Mouse (Mus musculus) megakaryocyte, embryonic 14.5 days (primary cell): ENCODE results near the gene Vgll4. TPM values are rescaled to one million over a fixed set of nuclear protein-coding genes. Genes with fewer than 3 reads are reported as not detected.

Experiments
- H3K27me3 ChIP-seq: replicated peaks from 2 replicates; pipeline ENCODE3; 2012; ENCODE audit warnings: inconsistent platforms
- H3K36me3 ChIP-seq: replicated peaks from 2 replicates; pipeline ENCODE3; 2012; ENCODE audit warnings: low read length, inconsistent platforms, mixed read lengths
- H3K4me1 ChIP-seq: 2 replicates; pipeline ENCODE4 v1.6.1; 2012; ENCODE audit warnings: inconsistent platforms
- H3K4me3 ChIP-seq: replicated peaks from 2 replicates; pipeline ENCODE3; 2012; ENCODE audit warnings: moderate library complexity, mild to moderate bottlenecking, inconsistent platforms
- H3K9me3 ChIP-seq: 2 replicates; pipeline ENCODE4 v1.6.1; 2012; ENCODE audit warnings: inconsistent platforms
- FLI1 ChIP-seq: IDR thresholded peaks from 2 replicates; pipeline ENCODE4 v1.6.1; 2012; ENCODE audit warnings: low read length, inconsistent platforms, mixed read lengths
- GATA1 ChIP-seq: IDR thresholded peaks from 3 replicates; pipeline ENCODE4 v1.6.1; 2012; ENCODE audit warnings: mixed read lengths, low read length, inconsistent platforms, borderline replicate concordance
- polyA plus RNA-seq: library from polyadenylated mRNA; stranded (reverse); fragments of >175 nt; gene quantifications from 2 replicates; pipeline ENCODE4 v1.2.3, GENCODE M21; 2012; ENCODE audit warnings: low replicate concordance; ENCODE audit not compliant: insufficient read depth

The Vgll4 gene
- polyA plus RNA-seq, 1 experiment, result 30.5 TPM

DNA sequence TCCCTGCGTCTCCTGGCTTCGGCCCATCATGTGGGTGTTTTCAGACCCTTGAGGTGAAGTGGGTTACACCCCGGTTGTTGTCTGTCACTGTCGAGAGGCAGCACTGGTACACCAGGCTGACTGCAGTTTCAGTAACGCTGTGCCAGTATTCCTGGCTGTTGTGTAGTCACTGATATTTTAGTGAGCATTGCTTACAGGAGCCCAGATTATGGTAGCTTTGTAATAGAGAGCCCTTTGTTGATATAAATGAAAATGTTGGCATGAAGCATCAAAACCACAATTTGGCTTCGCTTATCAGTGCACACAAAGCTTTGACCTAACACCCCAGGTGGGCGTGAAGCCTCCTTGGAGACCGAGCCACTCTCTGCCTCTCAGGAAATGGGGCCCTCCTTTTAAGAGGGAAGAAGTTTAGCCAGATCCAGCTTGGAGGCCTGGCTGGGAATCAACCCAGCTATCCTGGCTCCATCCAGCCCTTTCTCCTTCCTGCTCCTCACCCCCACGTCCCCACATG, 149.8 kb downstream of the Vgll4 start:
- no peaks in the 10 kb centered on the region for H3K27me3 ChIP-seq
- peaks cover 32% of the 10 kb centered on the region for H3K36me3 ChIP-seq
- TF ChIP-seq GATA1 (no peak), FLI1 (no peak)
- H3K4me1 ChIP-seq, result peaks cover 54% of the 10 kb centered on the region
- H3K4me3 ChIP-seq, result no peak overlapping the region
- H3K9me3 ChIP-seq, result peaks cover 17% of the 10 kb centered on the region

DNA sequence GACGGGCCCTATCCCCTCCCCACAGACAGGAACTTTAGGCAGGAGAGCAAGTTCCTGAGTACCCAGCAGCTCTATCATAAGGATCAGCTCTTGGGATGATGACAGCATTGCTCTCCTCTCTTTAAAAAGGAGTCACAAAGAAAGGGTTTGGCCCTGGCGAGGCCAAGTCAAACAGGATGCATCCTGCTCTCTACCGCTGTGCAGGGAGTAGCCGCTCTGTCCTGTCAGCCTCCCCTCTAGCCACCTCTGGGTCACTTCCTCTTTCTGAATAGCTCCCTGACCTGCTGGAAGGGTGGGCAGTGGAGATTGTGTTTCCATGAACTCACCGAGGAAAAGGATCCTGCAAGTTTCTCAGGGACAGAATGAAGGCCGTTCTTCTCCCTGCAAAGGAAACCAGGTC, 151.3 kb downstream of the Vgll4 start:
- no peak for TF ChIP-seq FLI1
- TF ChIP-seq GATA1, result no peak
- Histone ChIP-seq H3K36me3 (peaks cover 37% of the 10 kb centered on the region), H3K27me3 (no peaks in the 10 kb centered on the region), H3K9me3 (peaks cover 19% of the 10 kb centered on the region), H3K4me3 (no peak overlapping the region), H3K4me1 (peaks cover 54% of the 10 kb centered on the region)

DNA sequence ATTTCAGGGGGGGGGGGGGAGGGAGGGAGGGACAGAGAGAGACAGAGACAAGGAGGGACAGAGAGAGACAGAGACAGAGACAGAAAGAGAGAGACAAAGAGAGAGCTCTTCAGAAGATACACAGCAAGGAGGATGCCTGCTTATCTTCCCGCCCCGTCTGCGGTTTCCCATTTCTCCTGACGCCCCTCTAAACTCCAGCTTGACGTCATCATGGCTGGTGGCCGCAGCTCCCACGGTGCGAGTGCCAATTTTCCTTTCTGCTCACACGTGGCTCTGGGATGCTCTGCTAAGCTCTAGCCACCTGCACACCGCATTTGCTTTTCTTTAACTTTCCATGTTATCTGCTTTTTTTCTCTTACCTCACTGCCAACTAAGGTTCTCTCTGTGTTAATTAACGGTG, 151.8 kb downstream of the Vgll4 start:
- Histone ChIP-seq H3K27me3 (no peaks in the 10 kb centered on the region), H3K4me3 (peak overlapping the region; percentile 69), H3K36me3 (peaks cover 33% of the 10 kb centered on the region), H3K9me3 (peaks cover 16% of the 10 kb centered on the region), H3K4me1 (peaks cover 54% of the 10 kb centered on the region)
- no peak for TF ChIP-seq FLI1
- TF ChIP-seq GATA1, result no peak

DNA sequence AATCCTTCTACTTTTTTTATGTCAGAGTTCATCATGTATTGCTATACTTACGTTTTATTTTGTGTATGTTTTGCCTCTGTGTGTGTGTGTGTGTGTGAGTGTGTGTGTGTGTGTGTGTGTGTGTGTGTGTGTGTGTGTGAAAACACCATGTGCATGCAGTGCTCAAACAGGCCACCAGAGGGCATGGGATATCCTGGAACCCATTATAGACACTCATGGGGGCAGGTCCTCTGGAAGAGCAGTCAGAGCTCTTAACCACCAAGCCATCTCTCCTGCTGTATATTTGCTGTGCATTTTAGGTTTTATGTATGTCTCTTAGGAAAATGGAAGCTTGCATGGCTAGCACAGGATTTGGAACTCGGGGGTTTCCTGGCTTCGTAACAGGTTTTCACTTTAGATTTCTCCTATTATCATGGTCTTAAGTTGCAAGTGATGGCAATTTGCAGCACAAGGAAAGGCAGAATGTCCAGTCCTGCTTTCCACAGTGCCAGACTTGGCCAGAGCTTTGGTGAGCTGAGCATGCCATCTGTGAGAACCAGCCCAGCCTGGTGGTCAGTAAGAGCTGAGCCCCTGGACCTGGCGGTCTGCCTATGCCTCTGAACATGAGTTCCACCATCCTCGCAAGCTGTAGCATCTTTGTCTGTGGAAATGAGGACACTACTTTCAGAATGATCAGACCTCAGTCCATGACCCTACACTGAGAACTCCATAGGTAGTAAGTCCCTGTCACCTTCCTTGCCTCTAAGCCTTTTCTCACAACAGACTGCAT, 154.7 kb downstream of the Vgll4 start:
- peaks cover 18% of the 10 kb centered on the region for H3K36me3 ChIP-seq
- no peaks in the 10 kb centered on the region for H3K27me3 ChIP-seq
- no peak overlapping the region for H3K4me3 ChIP-seq
- peaks cover 45% of the 10 kb centered on the region for H3K4me1 ChIP-seq
- peaks cover 4% of the 10 kb centered on the region; the same call in 1 of the 2 replicates for H3K9me3 ChIP-seq
- TF ChIP-seq FLI1 (no peak), GATA1 (no peak)

DNA sequence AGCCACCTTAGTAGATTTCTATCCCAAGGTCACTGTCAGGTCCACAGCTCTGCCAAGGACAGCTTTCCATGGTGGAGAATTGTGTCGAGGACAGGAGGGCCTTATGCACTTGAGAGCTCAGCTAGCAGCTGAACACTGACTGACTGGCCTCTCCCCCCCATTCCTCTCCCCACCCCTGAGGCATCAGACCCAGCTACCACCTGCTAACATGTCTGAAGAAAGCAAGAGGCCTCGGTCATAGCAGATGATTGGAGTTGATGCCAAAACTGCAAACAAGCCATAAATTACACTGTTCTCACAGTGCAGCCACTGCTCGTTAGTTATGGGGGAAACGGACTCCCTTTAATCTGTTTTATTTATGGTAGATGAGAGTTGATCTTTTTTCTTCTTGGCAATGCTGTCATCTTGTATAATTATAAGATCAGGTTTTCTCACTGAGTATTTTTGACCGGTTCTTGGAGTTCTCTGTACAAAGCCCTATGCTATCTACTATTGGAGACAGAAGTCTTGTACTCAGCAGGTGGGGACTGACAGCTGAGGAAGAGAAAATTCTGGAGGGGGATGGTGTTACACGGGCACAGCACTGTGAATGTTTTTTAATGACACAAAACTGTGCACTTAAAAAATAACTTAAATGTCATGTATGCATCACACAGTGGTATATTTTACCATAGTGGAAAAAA, 155.5 kb downstream of the Vgll4 start:
- peaks cover 39% of the 10 kb centered on the region for H3K4me1 ChIP-seq
- H3K27me3 ChIP-seq, result no peaks in the 10 kb centered on the region
- H3K36me3 ChIP-seq, result peaks cover 16% of the 10 kb centered on the region
- peaks cover 4% of the 10 kb centered on the region; the same call in 1 of the 2 replicates for H3K9me3 ChIP-seq
- no peak overlapping the region for H3K4me3 ChIP-seq
- TF ChIP-seq GATA1 (no peak), FLI1 (no peak)

DNA sequence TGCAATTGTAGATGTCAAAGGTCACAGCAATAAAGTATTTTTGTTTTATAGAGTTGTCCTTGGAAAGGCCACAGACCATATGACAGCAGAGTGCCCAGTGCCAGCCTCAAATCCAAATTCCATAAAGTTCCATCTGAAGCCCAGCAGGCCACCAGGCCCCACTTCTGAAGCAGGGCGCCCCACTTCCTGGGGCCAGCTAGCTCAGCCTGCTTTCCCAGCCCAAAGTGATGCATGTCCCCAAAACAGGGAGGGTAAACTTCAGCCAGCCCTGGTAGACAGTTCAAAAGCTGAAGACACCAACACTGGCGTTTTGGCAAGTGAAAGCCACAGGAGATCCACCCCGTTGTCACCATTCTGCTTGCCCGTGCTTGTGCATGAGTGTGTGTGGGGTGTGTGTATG, 157.0 kb downstream of the Vgll4 start:
- H3K36me3 ChIP-seq, result peaks cover 16% of the 10 kb centered on the region
- peaks cover 4% of the 10 kb centered on the region; the same call in 1 of the 2 replicates for H3K9me3 ChIP-seq
- H3K4me3 ChIP-seq, result no peak overlapping the region
- no peaks in the 10 kb centered on the region for H3K27me3 ChIP-seq
- no peak for TF ChIP-seq GATA1
- TF ChIP-seq FLI1, result no peak
- peaks cover 31% of the 10 kb centered on the region for H3K4me1 ChIP-seq

DNA sequence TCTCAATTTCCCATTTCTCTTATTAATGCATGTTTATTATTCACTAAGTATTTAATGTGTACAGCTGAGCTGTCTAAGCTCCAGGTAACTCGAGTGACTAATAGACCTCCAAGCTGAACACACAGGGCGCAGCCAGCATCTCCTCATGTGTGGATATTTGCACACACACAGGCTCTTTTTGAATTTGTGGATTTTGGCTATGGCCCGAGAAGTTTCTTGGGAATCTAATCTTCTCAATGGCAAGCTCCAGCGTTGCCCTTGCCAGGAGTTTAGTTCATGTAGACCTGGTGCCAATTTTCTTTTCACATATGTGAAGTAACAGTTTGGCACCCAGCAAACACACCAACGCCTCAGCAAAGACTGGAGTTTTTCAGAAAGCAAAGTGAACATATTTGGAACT, 157.5 kb downstream of the Vgll4 start:
- TF ChIP-seq FLI1 (no peak), GATA1 (no peak)
- peaks cover 16% of the 10 kb centered on the region for H3K36me3 ChIP-seq
- H3K4me1 ChIP-seq, result peaks cover 26% of the 10 kb centered on the region
- no peaks in the 10 kb centered on the region for H3K27me3 ChIP-seq
- peaks cover 4% of the 10 kb centered on the region; the same call in 1 of the 2 replicates for H3K9me3 ChIP-seq
- H3K4me3 ChIP-seq, result no peak overlapping the region

Other genes starting within 250 kb of the Vgll4 start
- 10.1 and 11.7 TPM in 2 replicates for gene Tamm41, start 67.9 kb upstream of the Vgll4 start, polyA plus RNA-seq
- gene Syn2, start 164.9 kb upstream of the Vgll4 start, polyA plus RNA-seq, result 0.94 and 0.96 TPM in 2 replicates